Mouse (Mus musculus): ENCODE measurements at regions not wholly inside any gene's neighbourhood (a gene's known extent, or its start where the extent isn't known, plus 50 kb on each side); places are given as distances from the start of the nearest gene placed in this dataset.

DNA sequence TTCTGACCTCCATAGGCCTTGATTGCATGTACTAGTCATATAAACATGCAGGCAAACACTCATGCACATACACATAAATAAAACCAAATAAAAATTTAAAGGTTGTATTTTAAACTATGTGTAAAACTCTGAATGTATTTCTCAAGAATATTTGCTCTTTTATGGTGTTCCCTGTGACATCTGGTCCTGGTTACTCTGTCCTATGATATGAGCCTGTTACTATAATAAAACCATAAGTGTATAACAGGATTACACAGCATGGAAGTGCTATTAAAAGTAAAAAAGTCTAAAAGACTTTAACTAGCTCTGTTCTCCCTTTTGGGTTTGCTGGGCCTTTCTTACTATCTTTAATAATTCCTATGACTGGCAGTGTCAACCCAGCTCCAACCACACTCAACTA lies 103.0 kb upstream of the Zpld1 start:
- TF ChIP-seq POLR2A (IDR thresholded peaks at IDR 0.05; ENCODE audit: low read depth, low read length) (no peak), CTCF (IDR thresholded peaks at IDR 0.05; ENCODE audit: borderline replicate concordance, insufficient read depth, low read length) (no peak)
